Mouse (Mus musculus): ENCODE measurements around the gene Senp3.
"Not testable (repeated sequence)": the region's sequence is repeated elsewhere in the genome, so short reads cannot be mapped to it uniquely, and the experiment has no call there.

Gene Senp3

GRCm38 (mm10) chr11:69654760-69655159 is 27.1 kb downstream of the Senp3 start:
- no peak for DNase-seq (ENCODE audit: low spot score)

GRCm38 (mm10) chr11:69653399-69653798 is 28.5 kb downstream of the Senp3 start:
- DNase-seq (ENCODE audit: low spot score) = no peak

GRCm38 (mm10) chr11:69645860-69646259 is 36.0 kb downstream of the Senp3 start:
- DNase-seq (ENCODE audit: low spot score) = no peak

GRCm38 (mm10) chr11:69635471-69635870 is 46.4 kb downstream of the Senp3 start:
- no peak for DNase-seq (ENCODE audit: low spot score)

GRCm38 (mm10) chr11:69633128-69633866 is 48.6 kb downstream of the Senp3 start:
- no peak for DNase-seq (ENCODE audit: low spot score)

GRCm38 (mm10) chr11:69632284-69633089 is 49.4 kb downstream of the Senp3 start, which contains the start of gene Fxr2:
TSS of gene Fxr2 (plus strand) at chr11:69632990.
- peak; percentile 100 for DNase-seq (ENCODE audit: low spot score)

GRCm38 (mm10) chr11:69629802-69630201 is 52.1 kb downstream of the Senp3 start:
- DNase-seq (ENCODE audit: low spot score) = no peak

GRCm38 (mm10) chr11:69628286-69628685 is 53.6 kb downstream of the Senp3 start:
- DNase-seq (ENCODE audit: low spot score) = peak; percentile 69

GRCm38 (mm10) chr11:69624339-69624738 is 57.5 kb downstream of the Senp3 start:
- DNase-seq (ENCODE audit: low spot score) = not testable (repeated sequence)
